Mouse (Mus musculus) forebrain, embryonic 12.5 days (tissue): ENCODE data around the gene Ranbp17. TPM values are rescaled to one million over a fixed set of nuclear protein-coding genes. Genes with fewer than 3 reads are reported as not detected.

Experiments used
- ATAC-seq: fragments of 200-750 bp; cut with Nextera tagmentation; 2 replicates; pipeline ENCODE4 v1.8.0; 2017; ENCODE audit warnings: moderate TSS enrichment; ENCODE audit not compliant: low FRiP score
- H3K27ac ChIP-seq: fragments of 300-500 bp; sonication (generic); 2 replicates; pipeline ENCODE4 v1.5.1; 2016; ENCODE audit warnings: mild to moderate bottlenecking
- H3K27me3 ChIP-seq: fragments of 300-500 bp; sonication (generic); 2 replicates; pipeline ENCODE4 v1.6.1; 2016; ENCODE audit warnings: mild to moderate bottlenecking
- H3K36me3 ChIP-seq: fragments of 300-500 bp; sonication (generic); replicated peaks from 2 replicates; pipeline ENCODE4 v1.6.1; 2016; ENCODE audit warnings: mild to moderate bottlenecking
- H3K4me1 ChIP-seq: fragments of 300-500 bp; sonication (generic); 2 replicates; pipeline ENCODE4 v1.6.1; 2016
- H3K4me2 ChIP-seq: fragments of 300-500 bp; sonication (generic); 2 replicates; pipeline ENCODE4 v1.6.1; 2016; ENCODE audit warnings: mild to moderate bottlenecking, moderate library complexity
- H3K4me3 ChIP-seq: fragments of 300-500 bp; sonication (generic); replicated peaks from 2 replicates; pipeline ENCODE4 v1.5.1; 2016; ENCODE audit warnings: mild to moderate bottlenecking
- H3K9ac ChIP-seq: fragments of 300-500 bp; sonication (generic); 2 replicates; pipeline ENCODE4 v1.6.1; 2016; ENCODE audit warnings: mild to moderate bottlenecking
- H3K9me3 ChIP-seq: fragments of 300-500 bp; sonication (generic); 2 replicates; pipeline ENCODE4 v1.6.1; 2016
- WGBS: fragments of 180-500 bp; shearing (Covaris S2); methylation state at CpG from one replicate; pipeline ENCODE4 v1.1.7; 2016; 5-methylcytosine and 5-hydroxymethylcytosine counted together
- polyA plus RNA-seq: library from polyadenylated mRNA; unstranded; fragments of >200 nt; fragmentation: Nextera tagmentation; extraction: Ambion mirVana; gene quantifications from 2 replicates; pipeline ENCODE4 v1.2.1, GENCODE M21; 2016

Ranbp17 gene
- polyA plus RNA-seq, 1 experiment from 2014 or later = 12.7 TPM

- ATAC-seq = no peak
- Histone ChIP-seq H3K36me3 (no peaks in the 10 kb centered on the region), H3K9ac (no peak overlapping the region), H3K4me1 (no peaks in the 10 kb centered on the region), H3K9me3 (no peaks in the 10 kb centered on the region), H3K4me2 (no peak overlapping the region), H3K27ac (no peak overlapping the region), H3K4me3 (no peak overlapping the region), H3K27me3 (no peaks in the 10 kb centered on the region)
- 81% methylated on average over 11 of the region's 11 CpGs for WGBS
Measured at GRCm38 (mm10) chr11:33221566-33222365, 291.8 kb downstream of the Ranbp17 start.

GRCm38 (mm10) chr11:33220763-33221162 is 292.8 kb downstream of the Ranbp17 start:
- Histone ChIP-seq H3K9me3 (no peaks in the 10 kb centered on the region), H3K4me2 (no peak overlapping the region), H3K4me1 (no peaks in the 10 kb centered on the region), H3K4me3 (no peak overlapping the region), H3K27me3 (no peaks in the 10 kb centered on the region), H3K27ac (no peak overlapping the region), H3K36me3 (no peaks in the 10 kb centered on the region), H3K9ac (no peak overlapping the region)
- no peak for ATAC-seq
- 88% methylated on average over 7 of the region's 7 CpGs for WGBS

GRCm38 (mm10) chr11:33217384-33218079 is 296.0 kb downstream of the Ranbp17 start:
- 84% methylated on average over 8 of the region's 8 CpGs for WGBS
- Histone ChIP-seq H3K27me3 (no peaks in the 10 kb centered on the region), H3K4me1 (no peaks in the 10 kb centered on the region), H3K4me2 (no peak overlapping the region), H3K9me3 (no peaks in the 10 kb centered on the region), H3K4me3 (no peak overlapping the region), H3K9ac (no peak overlapping the region), H3K36me3 (no peaks in the 10 kb centered on the region), H3K27ac (no peak overlapping the region)
- no peak for ATAC-seq

GRCm38 (mm10) chr11:33207411-33207810 is 306.1 kb downstream of the Ranbp17 start:
- WGBS = 80% methylated on average over 2 of the region's 2 CpGs
- no peak for ATAC-seq
- Histone ChIP-seq H3K27ac (no peak overlapping the region), H3K36me3 (no peaks in the 10 kb centered on the region), H3K9ac (no peak overlapping the region), H3K27me3 (peaks cover 64% of the 10 kb centered on the region), H3K4me1 (peaks cover 18% of the 10 kb centered on the region), H3K9me3 (no peaks in the 10 kb centered on the region), H3K4me2 (no peak overlapping the region), H3K4me3 (no peak overlapping the region)

- WGBS = 9% methylated on average over 3 of the region's 3 CpGs
- H3K9me3 ChIP-seq = no peaks in the 10 kb centered on the region
- peaks cover 88% of the 10 kb centered on the region for H3K27me3 ChIP-seq
- H3K27ac ChIP-seq = no peak overlapping the region
- no peak for ATAC-seq
- H3K4me3 ChIP-seq = no peak overlapping the region
- H3K9ac ChIP-seq = no peak overlapping the region
- H3K36me3 ChIP-seq = no peaks in the 10 kb centered on the region
- no peak overlapping the region for H3K4me2 ChIP-seq
- peaks cover 36% of the 10 kb centered on the region for H3K4me1 ChIP-seq
Measured at GRCm38 (mm10) chr11:33204966-33205365, 308.6 kb downstream of the Ranbp17 start.

- WGBS = 1% methylated on average over 18 of the region's 18 CpGs
- H3K4me2 ChIP-seq = peak overlapping the region; percentile 60
- no peak overlapping the region for H3K27ac ChIP-seq
- peaks cover 95% of the 10 kb centered on the region for H3K27me3 ChIP-seq
- peaks cover 37% of the 10 kb centered on the region for H3K4me1 ChIP-seq
- H3K36me3 ChIP-seq = no peaks in the 10 kb centered on the region
- H3K9ac ChIP-seq = no peak overlapping the region
- H3K9me3 ChIP-seq = no peaks in the 10 kb centered on the region
- peak overlapping the region; percentile 38 for H3K4me3 ChIP-seq
- no peak for ATAC-seq
Measured at GRCm38 (mm10) chr11:33204329-33204705, 309.2 kb downstream of the Ranbp17 start.

- peak within 1 kb of the TSS; percentile 60 for H3K4me2 ChIP-seq
- H3K9ac ChIP-seq = peak within 1 kb of the TSS; percentile 25; the same call in 1 of the 2 replicates
- no peaks in the 10 kb centered on the region for H3K36me3 ChIP-seq
- H3K4me1 ChIP-seq = peaks cover 37% of the 10 kb centered on the region
- WGBS = under 1% methylated on average over 77 of the region's 81 CpGs
- peak; percentile 73 for ATAC-seq
- no peak within 1 kb of the TSS for H3K27ac ChIP-seq
- no peaks in the 10 kb centered on the region for H3K9me3 ChIP-seq
- peak within 1 kb of the TSS; percentile 38 for H3K4me3 ChIP-seq
- H3K27me3 ChIP-seq = peaks cover 99% of the 10 kb centered on the region
Measured at GRCm38 (mm10) chr11:33203383-33204328, 309.9 kb downstream of the Ranbp17 start, which contains the start of gene Tlx3. Gene Tlx3 (minus strand): TSS chr11:33203589.

- Histone ChIP-seq H3K27ac (no peak overlapping the region), H3K4me3 (peak overlapping the region; percentile 38), H3K36me3 (no peaks in the 10 kb centered on the region), H3K27me3 (peaks cover 99% of the 10 kb centered on the region), H3K9ac (peak overlapping the region; percentile 25; the same call in 1 of the 2 replicates), H3K4me2 (peak overlapping the region; percentile 60), H3K4me1 (peaks cover 37% of the 10 kb centered on the region), H3K9me3 (no peaks in the 10 kb centered on the region)
- peak; percentile 7; the same call in 1 of the 2 replicates for ATAC-seq
- WGBS = 3% methylated on average over 43 of the region's 47 CpGs
Measured at GRCm38 (mm10) chr11:33202972-33203371, 310.6 kb downstream of the Ranbp17 start.

- WGBS = under 1% methylated on average over 37 of the region's 37 CpGs
- H3K4me3 ChIP-seq = peak overlapping the region; percentile 38
- H3K27ac ChIP-seq = no peak overlapping the region
- no peaks in the 10 kb centered on the region for H3K36me3 ChIP-seq
- no peak for ATAC-seq
- H3K4me1 ChIP-seq = peaks cover 37% of the 10 kb centered on the region
- H3K9ac ChIP-seq = no peak overlapping the region
- no peak overlapping the region; the same call in 1 of the 2 replicates for H3K4me2 ChIP-seq
- H3K9me3 ChIP-seq = 0 out of 2 replicates have a peak, but pooled peaks cover 2% of the 10 kb centered on the region
- peaks cover 99% of the 10 kb centered on the region for H3K27me3 ChIP-seq
Measured at GRCm38 (mm10) chr11:33202296-33202695, 311.2 kb downstream of the Ranbp17 start.

GRCm38 (mm10) chr11:33201626-33202010 is 311.9 kb downstream of the Ranbp17 start:
- H3K27me3 ChIP-seq = peaks cover 99% of the 10 kb centered on the region
- H3K9ac ChIP-seq = 0 out of 2 replicates have a peak overlapping the region, but pooled peaks have one; percentile 2
- peak overlapping the region; percentile 55 for H3K4me2 ChIP-seq
- H3K4me1 ChIP-seq = peaks cover 37% of the 10 kb centered on the region
- 0 out of 2 replicates have a peak, but pooled peaks cover 3% of the 10 kb centered on the region for H3K9me3 ChIP-seq
- H3K36me3 ChIP-seq = no peaks in the 10 kb centered on the region
- H3K4me3 ChIP-seq = peak overlapping the region; percentile 36
- WGBS = under 1% methylated on average over 15 of the region's 19 CpGs
- H3K27ac ChIP-seq = no peak overlapping the region
- ATAC-seq = no peak

- peak overlapping the region; percentile 36 for H3K4me3 ChIP-seq
- peak; percentile 42 for ATAC-seq
- H3K9me3 ChIP-seq = 0 out of 2 replicates have a peak, but pooled peaks cover 3% of the 10 kb centered on the region
- H3K9ac ChIP-seq = peak overlapping the region; percentile 33; the same call in 1 of the 2 replicates
- no peaks in the 10 kb centered on the region for H3K36me3 ChIP-seq
- no peak overlapping the region for H3K27ac ChIP-seq
- peaks cover 99% of the 10 kb centered on the region for H3K27me3 ChIP-seq
- WGBS = under 1% methylated on average over 60 of the region's 76 CpGs
- H3K4me1 ChIP-seq = peaks cover 37% of the 10 kb centered on the region
- H3K4me2 ChIP-seq = peak overlapping the region; percentile 55
Measured at GRCm38 (mm10) chr11:33200764-33201625, 312.6 kb downstream of the Ranbp17 start.
